Mouse (Mus musculus): ENCODE data around the gene Wdr91. TPM values are rescaled to one million over a fixed set of nuclear protein-coding genes. Genes with fewer than 3 reads are reported as not detected.
A peak's percentile ranks its signal among the peaks of the same experiment; 100 is the strongest.

The Wdr91 gene
- polyA plus RNA-seq, 1 experiment from 2014 or later, result 9.6 TPM

- no peaks in the 10 kb centered on the region for H3K27me3 ChIP-seq (ENCODE audit: control insufficient read depth, insufficient read depth, low read depth, low read length)
- H3K4me3 ChIP-seq (ENCODE audit: low read depth, low read length), result peak overlapping the region; percentile 4; the same call in 1 of the 2 replicates
- no peak for ATAC-seq (ENCODE audit: low read depth)
- H3K4me2 ChIP-seq (ENCODE audit: low read depth, low read length), result peak overlapping the region; percentile 55
- H3K9me3 ChIP-seq (replicated peaks; ENCODE audit: control insufficient read depth, low read length), result no peaks in the 10 kb centered on the region
- no peaks in the 10 kb centered on the region for H3K36me3 ChIP-seq (ENCODE audit: control insufficient read depth, insufficient read depth)
- H3K27ac ChIP-seq (ENCODE audit: low read length), result peak overlapping the region; percentile 7; the same call in 1 of the 2 replicates
- 46% methylated on average over 9 of the region's 9 CpGs for WGBS (ENCODE audit: insufficient replicate concordance)
- no peak overlapping the region; the same call in 1 of the 2 replicates for H3K9ac ChIP-seq (ENCODE audit: low read depth, low read length)
- H3K4me1 ChIP-seq (ENCODE audit: control insufficient read depth, low read depth, low read length), result peaks cover 32% of the 10 kb centered on the region
These were observed 46.7 kb downstream of the Wdr91 start for GRCm38 (mm10) chr6:34863786-34864514.

- H3K4me2 ChIP-seq (ENCODE audit: low read depth, low read length), result peak within 1 kb of the TSS; percentile 55
- no peaks in the 10 kb centered on the region for H3K27me3 ChIP-seq (ENCODE audit: control insufficient read depth, insufficient read depth, low read depth, low read length)
- H3K27ac ChIP-seq (ENCODE audit: low read length), result peak within 1 kb of the TSS; percentile 71
- H3K4me1 ChIP-seq (ENCODE audit: control insufficient read depth, low read depth, low read length), result peaks cover 23% of the 10 kb centered on the region
- peak within 1 kb of the TSS; percentile 50 for H3K9ac ChIP-seq (ENCODE audit: low read depth, low read length)
- 15% methylated on average over 11 of the region's 11 CpGs for WGBS (ENCODE audit: insufficient replicate concordance)
- no peaks in the 10 kb centered on the region for H3K9me3 ChIP-seq (replicated peaks; ENCODE audit: control insufficient read depth, low read length)
- ATAC-seq (ENCODE audit: low read depth), result peak; percentile 52
- no peaks in the 10 kb centered on the region for H3K36me3 ChIP-seq (ENCODE audit: control insufficient read depth, insufficient read depth)
- peak within 1 kb of the TSS; percentile 54 for H3K4me3 ChIP-seq (ENCODE audit: low read depth, low read length)
These were observed 47.8 kb downstream of the Wdr91 start, which contains the start of gene Tmem140 for GRCm38 (mm10) chr6:34862791-34863403. TSS of gene Tmem140 (plus strand) at chr6:34863146.

- Histone ChIP-seq H3K9me3 (replicated peaks; ENCODE audit: control insufficient read depth, low read length) (no peaks in the 10 kb centered on the region), H3K4me2 (ENCODE audit: low read depth, low read length) (peak overlapping the region; percentile 55), H3K27ac (ENCODE audit: low read length) (peak overlapping the region; percentile 71), H3K27me3 (ENCODE audit: control insufficient read depth, insufficient read depth, low read depth, low read length) (no peaks in the 10 kb centered on the region), H3K4me3 (ENCODE audit: low read depth, low read length) (peak overlapping the region; percentile 54), H3K36me3 (ENCODE audit: control insufficient read depth, insufficient read depth) (no peaks in the 10 kb centered on the region), H3K4me1 (ENCODE audit: control insufficient read depth, low read depth, low read length) (peaks cover 19% of the 10 kb centered on the region), H3K9ac (ENCODE audit: low read depth, low read length) (peak overlapping the region; percentile 50; the same call in 1 of the 2 replicates)
- ATAC-seq (ENCODE audit: low read depth), result no peak
- 66% methylated on average over 6 of the region's 6 CpGs for WGBS (ENCODE audit: insufficient replicate concordance)
These were observed 48.3 kb downstream of the Wdr91 start for GRCm38 (mm10) chr6:34862381-34862780.

GRCm38 (mm10) chr6:34861546-34862053 is 49.1 kb downstream of the Wdr91 start:
- H3K9me3 ChIP-seq (replicated peaks; ENCODE audit: control insufficient read depth, low read length), result no peaks in the 10 kb centered on the region
- no peak overlapping the region for H3K27ac ChIP-seq (ENCODE audit: low read length)
- no peaks in the 10 kb centered on the region for H3K27me3 ChIP-seq (ENCODE audit: control insufficient read depth, insufficient read depth, low read depth, low read length)
- 59% methylated on average over 11 of the region's 11 CpGs for WGBS (ENCODE audit: insufficient replicate concordance)
- no peak overlapping the region for H3K4me3 ChIP-seq (ENCODE audit: low read depth, low read length)
- H3K4me1 ChIP-seq (ENCODE audit: control insufficient read depth, low read depth, low read length), result peaks cover 14% of the 10 kb centered on the region
- no peaks in the 10 kb centered on the region for H3K36me3 ChIP-seq (ENCODE audit: control insufficient read depth, insufficient read depth)
- no peak overlapping the region for H3K9ac ChIP-seq (ENCODE audit: low read depth, low read length)
- ATAC-seq (ENCODE audit: low read depth), result no peak
- H3K4me2 ChIP-seq (ENCODE audit: low read depth, low read length), result no peak overlapping the region

- H3K9ac ChIP-seq (ENCODE audit: low read depth, low read length), result no peak overlapping the region
- no peaks in the 10 kb centered on the region for H3K9me3 ChIP-seq (replicated peaks; ENCODE audit: control insufficient read depth, low read length)
- H3K4me2 ChIP-seq (ENCODE audit: low read depth, low read length), result no peak overlapping the region
- no peaks in the 10 kb centered on the region for H3K4me1 ChIP-seq (ENCODE audit: control insufficient read depth, low read depth, low read length)
- no peaks in the 10 kb centered on the region for H3K36me3 ChIP-seq (ENCODE audit: control insufficient read depth, insufficient read depth)
- no peaks in the 10 kb centered on the region for H3K27me3 ChIP-seq (ENCODE audit: control insufficient read depth, insufficient read depth, low read depth, low read length)
- 81% methylated on average over 5 of the region's 5 CpGs for WGBS (ENCODE audit: insufficient replicate concordance)
- no peak overlapping the region for H3K27ac ChIP-seq (ENCODE audit: low read length)
- no peak overlapping the region for H3K4me3 ChIP-seq (ENCODE audit: low read depth, low read length)
- no peak for ATAC-seq (ENCODE audit: low read depth)
These were observed 78.3 kb downstream of the Wdr91 start for GRCm38 (mm10) chr6:34832352-34832751.

Other genes starting within 250 kb of the Wdr91 start
- gene Agbl3, start 130.4 kb downstream of the Wdr91 start, polyA plus RNA-seq (2015; fragmentation: Nextera tagmentation; extraction: Ambion mirVana), result 2.6 and 2.9 TPM in 2 replicates
- 8.8 and 10.0 TPM in 2 replicates for gene Tmem140, start 47.7 kb downstream of the Wdr91 start, polyA plus RNA-seq (2015; fragmentation: Nextera tagmentation; extraction: Ambion mirVana)
- gene Cyren, start 32.8 kb downstream of the Wdr91 start, polyA plus RNA-seq (2015; fragmentation: Nextera tagmentation; extraction: Ambion mirVana), result 5.7 and 5.9 TPM in 2 replicates
- not detected in 2 replicates for gene Stra8, start 9.3 kb upstream of the Wdr91 start, polyA plus RNA-seq (2015; fragmentation: Nextera tagmentation; extraction: Ambion mirVana)
- 0.08 and 0.14 TPM in 2 replicates for gene Slc23a4, start 77.5 kb upstream of the Wdr91 start, polyA plus RNA-seq (2015; fragmentation: Nextera tagmentation; extraction: Ambion mirVana)
- gene Cnot4, start 222.8 kb upstream of the Wdr91 start, polyA plus RNA-seq (2015; fragmentation: Nextera tagmentation; extraction: Ambion mirVana), result 11.0 and 12.5 TPM in 2 replicates

Measured in liver, embryonic 16.5 days (tissue).